Mouse (Mus musculus) liver, postnatal 0 days (tissue): ENCODE measurements around the gene Limch1. TPM values are rescaled to one million over a fixed set of nuclear protein-coding genes. Genes with fewer than 3 reads are reported as not detected.

Experiments
- ATAC-seq: fragments of 200-750 bp; cut with Nextera tagmentation; 2 replicates; pipeline ENCODE4 v1.8.0; 2017; ENCODE audit warnings: mild to moderate bottlenecking, moderate library complexity
- DNase-seq: peaks from one replicate; pipeline ENCODE4 v3.0.0-alpha.2; 2016
- H3K27ac ChIP-seq: fragments of 300-500 bp; sonication (generic); 2 replicates; pipeline ENCODE4 v1.5.1; 2014; ENCODE audit warnings: antibody characterized with exemption, moderate library complexity, mild to moderate bottlenecking, low read depth
- H3K27me3 ChIP-seq: fragments of 300-500 bp; sonication (generic); 2 replicates; pipeline ENCODE4 v1.6.1; 2014; ENCODE audit warnings: low read length, control low read depth, mixed read lengths; ENCODE audit not compliant: insufficient read depth
- H3K36me3 ChIP-seq: fragments of 300-500 bp; sonication (generic); replicated peaks from 2 replicates; pipeline ENCODE4 v1.6.1; 2014; ENCODE audit warnings: mild to moderate bottlenecking, control low read depth, low read length, moderate library complexity, mixed read lengths; ENCODE audit not compliant: insufficient read depth
- H3K4me1 ChIP-seq: fragments of 300-500 bp; sonication (generic); 2 replicates; pipeline ENCODE4 v1.6.1; 2014; ENCODE audit warnings: antibody characterized with exemption, mild to moderate bottlenecking, control low read depth; ENCODE audit not compliant: insufficient read depth
- H3K4me2 ChIP-seq: fragments of 300-500 bp; sonication (generic); 2 replicates; pipeline ENCODE4 v1.6.1; 2014; ENCODE audit warnings: low read depth, mild to moderate bottlenecking, low read length, moderate library complexity, mixed read lengths
- H3K4me3 ChIP-seq: fragments of 300-500 bp; sonication (generic); 2 replicates; pipeline ENCODE4 v1.5.1; 2014; ENCODE audit warnings: low read depth, low read length
- H3K9ac ChIP-seq: fragments of 300-500 bp; sonication (generic); replicated peaks from 2 replicates; pipeline ENCODE4 v1.6.1; 2014; ENCODE audit warnings: mild to moderate bottlenecking, moderate library complexity
- H3K9me3 ChIP-seq: fragments of 300-500 bp; sonication (generic); 2 replicates; pipeline ENCODE4 v1.6.1; 2016; ENCODE audit warnings: mild to moderate bottlenecking, control low read depth, low read length, mixed read lengths
- CTCF ChIP-seq: sonication (generic); IDR thresholded peaks from 2 replicates; pipeline ENCODE4 v1.5.1; 2016; ENCODE audit warnings: antibody characterized with exemption, low read depth
- EP300 ChIP-seq: IDR thresholded peaks from 2 replicates; pipeline ENCODE4 v1.6.1; 2016; ENCODE audit warnings: antibody characterized with exemption, low read depth, mild to moderate bottlenecking
- WGBS: fragments of 180-500 bp; shearing (Covaris S2); extraction: QIAGEN DNeasy Blood & Tissue Kit; methylation state at CpG from one replicate; pipeline ENCODE4 v1.1.7; 2014; ENCODE audit not compliant: insufficient replicate concordance; 5-methylcytosine and 5-hydroxymethylcytosine counted together
- polyA plus RNA-seq: library from polyadenylated mRNA; unstranded; fragments of >200 nt; fragmentation: Nextera tagmentation; extraction: Ambion mirVana; gene quantifications from 2 replicates; pipeline ENCODE4 v1.2.1, GENCODE M21; 2015

Limch1 gene
- polyA plus RNA-seq, 1 experiment from 2014 or later, result 1.6 TPM

DNA sequence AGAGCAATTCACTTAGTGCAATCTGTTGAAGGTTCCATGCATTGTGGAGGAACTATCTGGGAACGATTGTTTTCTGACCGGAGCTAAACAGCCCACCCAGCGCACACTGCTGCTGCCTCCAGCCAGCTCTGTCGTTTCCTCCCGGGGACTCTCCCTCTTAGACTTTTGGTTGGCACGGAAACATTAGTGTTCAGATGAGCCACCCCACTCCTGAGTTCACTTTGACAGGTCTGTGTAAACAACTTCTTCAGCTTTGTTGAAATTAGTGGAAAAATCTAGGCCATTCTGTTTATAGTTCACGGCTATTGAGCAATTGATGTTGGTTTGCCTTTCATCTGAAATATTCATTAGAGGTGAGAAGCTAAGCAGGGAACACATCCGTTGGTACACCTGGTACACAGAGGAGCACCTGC, 53.0 kb downstream of the Limch1 start:
- peaks cover 18% of the 10 kb centered on the region for H3K4me1 ChIP-seq
- H3K27ac ChIP-seq, result no peak overlapping the region
- H3K9ac ChIP-seq, result no peak overlapping the region
- DNase-seq (no peak), ATAC-seq (peak; percentile 93)
- no peaks in the 10 kb centered on the region for H3K36me3 ChIP-seq
- H3K9me3 ChIP-seq, result no peaks in the 10 kb centered on the region
- 0 out of 2 replicates have a peak, but pooled peaks cover 4% of the 10 kb centered on the region for H3K27me3 ChIP-seq
- TF ChIP-seq CTCF (no peak), EP300 (peak; percentile 70)
- H3K4me3 ChIP-seq, result no peak overlapping the region
- 34% methylated on average over 8 of the region's 8 CpGs for WGBS
- no peak overlapping the region for H3K4me2 ChIP-seq

DNA sequence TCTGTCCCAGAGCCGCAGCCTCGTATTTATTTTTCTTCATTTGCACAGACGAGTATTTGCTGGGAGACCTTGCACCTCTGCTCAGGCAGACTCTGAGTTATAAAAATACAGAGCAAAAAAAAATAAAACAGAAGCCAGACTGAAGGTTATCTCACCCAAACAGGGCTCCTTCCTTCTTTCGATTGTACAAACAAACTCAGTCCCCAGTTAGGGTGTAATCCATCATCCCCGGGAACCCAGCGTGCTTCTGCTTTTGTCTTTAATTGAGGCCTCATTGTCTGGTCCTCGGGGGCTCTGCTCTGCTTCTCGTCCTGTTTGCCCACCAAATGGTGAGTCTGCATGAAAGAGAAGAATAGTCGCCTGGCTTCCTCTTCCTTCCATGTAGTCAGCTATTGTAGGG, 54.6 kb downstream of the Limch1 start:
- no peak overlapping the region for H3K9ac ChIP-seq
- H3K36me3 ChIP-seq, result no peaks in the 10 kb centered on the region
- 0 out of 2 replicates have a peak, but pooled peaks cover 4% of the 10 kb centered on the region for H3K27me3 ChIP-seq
- no peak for DNase-seq
- peaks cover 18% of the 10 kb centered on the region for H3K4me1 ChIP-seq
- 0 out of 2 replicates have a peak overlapping the region, but pooled peaks have one; percentile 20 for H3K4me2 ChIP-seq
- H3K4me3 ChIP-seq, result no peak overlapping the region
- no peak overlapping the region for H3K27ac ChIP-seq
- no peak for ATAC-seq
- TF ChIP-seq CTCF (no peak), EP300 (no peak)
- 6% methylated on average over 9 of the region's 9 CpGs for WGBS
- H3K9me3 ChIP-seq, result no peaks in the 10 kb centered on the region

GRCm38 (mm10) chr5:66800977-66801376, 55.4 kb downstream of the Limch1 start:
- no peak overlapping the region for H3K4me2 ChIP-seq
- ATAC-seq, result no peak
- no peaks in the 10 kb centered on the region for H3K36me3 ChIP-seq
- no peaks in the 10 kb centered on the region for H3K9me3 ChIP-seq
- 0 out of 2 replicates have a peak, but pooled peaks cover 4% of the 10 kb centered on the region for H3K27me3 ChIP-seq
- no peak for DNase-seq
- H3K4me1 ChIP-seq, result peaks cover 18% of the 10 kb centered on the region
- H3K4me3 ChIP-seq, result no peak overlapping the region
- no peak overlapping the region for H3K9ac ChIP-seq
- no peak for TF ChIP-seq EP300
- no peak for TF ChIP-seq CTCF
- no peak overlapping the region for H3K27ac ChIP-seq
- 81% methylated on average over 6 of the region's 6 CpGs for WGBS

DNA sequence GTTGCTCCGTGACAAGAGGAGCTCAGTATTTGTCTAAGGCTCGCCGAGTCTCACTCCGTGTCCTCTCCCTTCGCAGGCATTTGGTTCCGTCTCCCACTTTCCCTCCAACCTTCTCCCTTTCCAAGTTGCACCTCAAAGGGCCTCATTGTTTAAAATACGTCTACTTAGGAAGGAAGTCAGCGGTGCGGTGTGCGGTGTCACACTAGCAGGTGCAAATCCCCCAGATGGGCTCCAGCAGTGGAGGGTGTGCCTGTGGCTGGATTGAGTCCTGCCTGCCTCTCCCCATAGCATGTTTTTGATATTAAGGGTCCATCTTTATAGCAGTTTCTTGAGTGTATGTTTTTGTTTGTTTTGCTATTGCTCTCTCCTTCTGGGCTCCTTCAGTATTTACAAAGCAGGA, 56.6 kb downstream of the Limch1 start:
- H3K27me3 ChIP-seq, result 0 out of 2 replicates have a peak, but pooled peaks cover 4% of the 10 kb centered on the region
- H3K4me2 ChIP-seq, result no peak overlapping the region
- no peak for DNase-seq
- no peaks in the 10 kb centered on the region for H3K9me3 ChIP-seq
- peaks cover 18% of the 10 kb centered on the region for H3K4me1 ChIP-seq
- H3K9ac ChIP-seq, result no peak overlapping the region
- WGBS, result 39% methylated on average over 10 of the region's 10 CpGs
- H3K27ac ChIP-seq, result no peak overlapping the region
- H3K36me3 ChIP-seq, result no peaks in the 10 kb centered on the region
- TF ChIP-seq CTCF, result no peak
- TF ChIP-seq EP300, result no peak
- no peak for ATAC-seq
- H3K4me3 ChIP-seq, result no peak overlapping the region

DNA sequence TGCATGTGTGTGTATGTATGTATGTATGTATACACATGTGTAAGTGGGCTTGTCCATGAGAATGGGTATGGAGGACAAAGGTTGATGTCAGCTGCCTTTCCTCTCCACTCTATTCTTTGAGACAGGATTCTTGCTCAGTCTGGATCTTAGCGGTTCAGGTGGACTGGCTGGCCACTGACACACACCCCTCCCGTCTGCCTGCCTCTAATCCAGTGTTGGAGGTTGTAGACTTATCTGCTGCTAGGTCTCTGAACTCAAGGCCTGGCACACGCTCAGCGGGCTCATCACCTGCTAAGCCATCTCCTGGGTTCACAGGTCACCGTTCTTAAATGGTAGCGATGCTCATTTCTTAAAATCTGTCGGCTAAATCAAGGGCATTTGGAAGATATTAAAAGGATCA, 60.7 kb downstream of the Limch1 start:
- TF ChIP-seq EP300, result no peak
- no peak for TF ChIP-seq CTCF
- Histone ChIP-seq H3K4me2 (no peak overlapping the region), H3K36me3 (no peaks in the 10 kb centered on the region), H3K9me3 (no peaks in the 10 kb centered on the region), H3K9ac (no peak overlapping the region), H3K4me1 (no peaks in the 10 kb centered on the region), H3K27ac (no peak overlapping the region), H3K27me3 (0 out of 2 replicates have a peak, but pooled peaks cover 4% of the 10 kb centered on the region), H3K4me3 (no peak overlapping the region)
- WGBS, result 80% methylated on average over 7 of the region's 7 CpGs
- ATAC-seq (no peak), DNase-seq (no peak)

DNA sequence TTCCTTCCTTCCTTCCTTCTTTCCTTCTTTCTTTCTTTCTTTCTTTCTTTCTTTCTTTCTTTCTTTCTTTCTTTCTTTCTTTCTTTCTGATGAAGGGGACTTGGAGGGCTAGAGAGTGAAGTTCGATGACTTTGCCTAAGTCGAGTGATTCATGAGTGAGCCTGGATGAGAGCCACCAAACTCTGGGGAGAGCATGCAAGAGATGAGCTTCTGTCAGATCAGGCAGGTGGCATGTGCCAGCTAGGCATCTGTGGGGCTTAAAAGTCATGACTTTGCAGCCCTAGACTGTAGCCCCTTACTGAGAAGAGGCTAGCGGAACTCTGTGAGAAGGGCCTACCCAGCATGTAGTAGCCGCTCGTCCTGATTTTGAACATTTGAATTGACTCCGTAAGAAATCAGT, 62.1 kb downstream of the Limch1 start:
- WGBS, result 81% methylated on average over 6 of the region's 6 CpGs
- TF ChIP-seq CTCF, result no peak
- no peak for TF ChIP-seq EP300

GRCm38 (mm10) chr5:66809016-66809570, 63.5 kb downstream of the Limch1 start:
- no peak overlapping the region for H3K4me3 ChIP-seq
- WGBS, result 77% methylated on average over 9 of the region's 9 CpGs
- H3K36me3 ChIP-seq, result no peaks in the 10 kb centered on the region
- H3K27me3 ChIP-seq, result no peaks in the 10 kb centered on the region
- DNase-seq (no peak), ATAC-seq (no peak)
- H3K4me1 ChIP-seq, result no peaks in the 10 kb centered on the region
- no peak overlapping the region for H3K4me2 ChIP-seq
- no peak overlapping the region for H3K27ac ChIP-seq
- no peak overlapping the region for H3K9ac ChIP-seq
- H3K9me3 ChIP-seq, result no peaks in the 10 kb centered on the region
- no peak for TF ChIP-seq EP300
- TF ChIP-seq CTCF, result no peak

More for the DNA sequence above, 62.1 kb downstream of the Limch1 start:
- Histone ChIP-seq H3K4me1 (no peaks in the 10 kb centered on the region), H3K4me2 (no peak overlapping the region), H3K27ac (no peak overlapping the region), H3K4me3 (no peak overlapping the region), H3K9me3 (no peaks in the 10 kb centered on the region), H3K9ac (no peak overlapping the region), H3K36me3 (no peaks in the 10 kb centered on the region), H3K27me3 (no peaks in the 10 kb centered on the region)
- DNase-seq, result no peak
- no peak for ATAC-seq
